Mouse (Mus musculus): ENCODE results near the gene Med28.

DNA sequence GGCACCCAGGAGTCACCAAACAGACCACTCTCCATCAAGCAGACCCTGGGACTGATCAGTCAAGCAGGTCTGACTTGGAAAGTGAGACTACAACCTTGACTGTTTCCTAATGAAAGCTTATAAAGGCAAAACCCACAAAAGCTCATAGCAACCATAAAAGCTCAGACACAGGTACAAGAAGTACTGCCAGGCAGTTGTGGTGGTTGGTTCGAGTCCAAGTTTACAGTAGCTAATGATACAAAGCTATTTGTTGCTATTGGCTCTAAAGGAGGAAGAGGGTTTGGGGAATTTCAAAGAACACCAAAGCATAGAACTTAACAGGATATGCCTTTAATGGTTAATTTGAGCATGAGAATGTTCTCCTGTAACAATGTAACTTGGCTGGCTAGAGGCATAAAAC is 36.4 kb upstream of the Med28 start:
- no peak for TF ChIP-seq CTCF (IDR thresholded peaks at IDR 0.05; ENCODE audit: low read depth)
- TF ChIP-seq EP300 (IDR thresholded peaks at IDR 0.05; ENCODE audit: low read depth): no peak
